Mouse (Mus musculus) right cerebral cortex, postnatal 36 days (tissue): ENCODE data around the gene Lipt2.

Source experiments
- DNase-seq, 2 experiments: peaks; one replicate each; pipeline ENCODE4 v3.0.0; 2022; ENCODE audit warnings: low spot score in 2 of 2, mixed read lengths in 1 of 2

Gene Lipt2

DNA sequence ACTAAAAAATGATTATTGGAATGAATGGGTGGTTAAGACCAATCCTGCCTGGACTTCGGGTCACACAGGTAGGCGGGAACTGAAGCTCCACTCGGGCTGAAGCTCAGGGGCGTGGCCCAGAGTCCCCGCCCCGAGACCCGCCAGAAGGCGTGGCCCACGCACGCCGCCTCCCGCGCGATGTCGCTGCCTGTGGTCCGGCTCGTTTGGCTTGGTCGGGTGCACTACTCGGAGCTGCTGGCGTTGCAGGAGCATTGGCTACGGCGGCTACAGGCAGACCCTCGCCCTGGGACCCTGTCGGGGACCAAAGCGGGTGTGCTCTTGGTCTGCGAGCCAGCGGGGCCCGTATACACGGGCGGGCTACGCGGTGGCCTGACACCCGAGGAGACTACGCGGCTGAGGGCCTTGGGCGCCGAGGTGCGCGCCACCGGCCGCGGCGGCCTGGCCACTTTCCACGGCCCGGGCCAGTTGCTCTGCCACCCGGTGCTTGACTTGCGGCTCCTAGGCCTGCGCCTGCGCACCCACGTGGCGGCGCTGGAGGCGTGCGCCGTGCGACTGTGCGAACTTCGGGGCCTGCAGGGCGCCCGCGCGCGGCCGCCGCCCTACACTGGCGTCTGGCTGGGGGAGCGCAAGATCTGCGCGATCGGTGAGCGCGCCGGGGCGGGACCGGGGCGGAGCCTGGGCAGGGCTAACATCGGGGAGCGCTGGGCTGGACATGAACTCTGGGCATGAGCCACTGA is at the start of gene Lipt2:
Lipt2 (plus strand) TSS at position 173 of the 737 bp plus-strand sequence.
- DNase-seq, result peak; percentile 86 to 89

GRCm38 (mm10) chr7:100111506-100111905 is 47.6 kb upstream of the Lipt2 start:
- DNase-seq, result no peak

DNA sequence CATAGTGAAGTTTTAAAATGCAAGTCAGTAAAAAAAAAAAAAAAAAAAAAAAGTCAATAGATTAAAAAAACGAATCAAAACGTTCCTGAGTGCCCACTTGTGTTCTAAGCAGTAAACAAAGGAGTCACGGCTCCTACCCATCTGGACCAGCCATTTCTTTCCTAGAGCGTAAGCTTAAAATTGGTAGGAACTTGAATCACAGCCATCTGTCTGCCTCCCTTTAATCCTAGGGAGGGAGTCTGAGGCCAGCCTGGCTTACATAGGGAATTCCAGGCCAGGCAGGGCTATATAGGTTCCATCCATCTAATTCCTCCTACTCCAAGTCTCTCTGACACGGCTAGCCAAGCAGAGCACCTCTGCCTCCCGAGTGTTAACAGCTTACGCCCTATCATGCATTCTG is 45.3 kb upstream of the Lipt2 start:
- DNase-seq, result no peak

- DNase-seq, result no peak
Measured at GRCm38 (mm10) chr7:100114279-100114678, 44.8 kb upstream of the Lipt2 start.

GRCm38 (mm10) chr7:100120791-100121261 is 38.3 kb upstream of the Lipt2 start:
- peak in 1 of 2 experiments; percentile 30 for DNase-seq

DNA sequence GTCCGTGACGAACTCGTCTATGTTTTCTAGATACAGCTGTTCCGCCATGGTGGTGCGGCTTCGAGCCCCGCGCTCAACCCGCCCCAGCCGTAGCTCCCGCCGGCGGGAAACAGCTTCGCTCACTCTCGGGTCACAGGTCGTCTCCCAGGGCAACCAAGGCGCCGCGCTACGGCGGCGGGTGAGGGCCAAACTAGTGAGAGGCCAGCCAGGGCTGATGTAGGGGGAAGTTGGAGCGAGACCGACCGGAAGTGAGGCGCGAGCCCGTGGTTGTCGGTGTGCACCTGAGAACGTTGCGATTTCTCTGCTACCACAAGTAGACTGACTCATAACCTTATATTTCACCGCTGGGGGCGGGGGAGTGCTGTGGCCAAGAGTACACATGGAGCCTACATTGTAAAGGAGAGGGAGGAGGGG is 37.7 kb upstream of the Lipt2 start, which contains the start of gene Pold3:
Pold3 (minus strand) TSS at position 190 of the 414 bp plus-strand sequence.
- DNase-seq, result peak; percentile 97 to 98

DNA sequence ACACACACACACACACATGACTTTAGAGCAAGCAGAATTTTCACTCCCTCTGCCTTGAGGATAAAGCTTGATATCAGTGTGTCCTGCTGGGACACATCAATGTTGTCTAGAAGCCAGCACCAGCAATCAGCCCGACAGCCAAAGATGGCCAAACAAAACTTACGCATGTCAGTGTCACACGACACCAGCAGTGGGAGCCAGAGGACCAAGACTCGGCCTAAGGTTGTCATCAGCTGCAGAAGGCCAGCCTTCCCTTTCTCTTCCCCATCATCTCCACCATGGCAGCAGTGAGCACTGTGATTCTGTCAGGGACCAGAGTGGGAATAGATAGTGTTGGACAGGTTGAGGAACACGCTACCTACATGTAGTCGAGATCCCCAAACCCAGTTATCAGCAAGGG is 35.6 kb upstream of the Lipt2 start:
- no peak for DNase-seq

DNA sequence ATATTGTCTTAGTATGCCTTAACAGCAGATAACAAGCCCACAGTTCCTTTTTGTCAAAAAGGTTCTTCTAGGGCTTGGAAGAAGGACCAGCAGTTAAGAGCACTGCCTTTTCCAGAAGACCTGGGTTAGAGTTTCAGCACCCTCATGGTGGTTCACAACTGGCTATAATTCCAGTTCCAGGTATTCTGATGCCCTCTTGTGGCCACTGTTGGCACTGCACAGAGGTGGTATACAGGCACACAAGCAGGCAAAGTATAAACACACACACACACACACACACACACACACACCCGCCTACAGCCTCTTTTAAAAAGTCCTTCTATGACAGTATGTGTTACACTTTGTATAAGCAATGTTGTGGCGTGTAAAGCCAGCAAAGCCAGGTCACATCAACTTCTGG is 34.9 kb upstream of the Lipt2 start:
- no peak for DNase-seq

- DNase-seq, result no peak
Measured at GRCm38 (mm10) chr7:100125166-100125565, 33.9 kb upstream of the Lipt2 start.

DNA sequence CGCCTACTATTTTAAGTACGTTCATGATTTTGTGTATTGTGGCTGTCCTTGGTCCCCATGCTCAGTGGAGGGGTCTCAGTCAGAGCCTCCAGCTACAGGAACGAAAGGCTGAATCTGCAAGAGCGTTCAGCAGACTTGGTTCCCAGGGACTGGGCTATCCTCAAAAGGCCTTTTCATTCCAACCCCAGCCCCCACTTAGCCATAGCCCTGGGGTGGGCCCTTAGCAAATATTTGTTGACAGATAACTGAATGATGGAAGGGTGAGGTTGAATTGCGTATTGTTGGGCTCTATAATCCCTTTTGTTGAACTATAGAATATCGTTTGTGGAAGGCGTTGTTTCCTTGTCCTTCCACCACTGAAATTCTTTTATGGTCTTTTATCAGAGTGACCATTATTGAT is 32.6 kb upstream of the Lipt2 start:
- DNase-seq, result no peak

GRCm38 (mm10) chr7:100128262-100129041 is 30.6 kb upstream of the Lipt2 start:
- DNase-seq, result no peak

DNA sequence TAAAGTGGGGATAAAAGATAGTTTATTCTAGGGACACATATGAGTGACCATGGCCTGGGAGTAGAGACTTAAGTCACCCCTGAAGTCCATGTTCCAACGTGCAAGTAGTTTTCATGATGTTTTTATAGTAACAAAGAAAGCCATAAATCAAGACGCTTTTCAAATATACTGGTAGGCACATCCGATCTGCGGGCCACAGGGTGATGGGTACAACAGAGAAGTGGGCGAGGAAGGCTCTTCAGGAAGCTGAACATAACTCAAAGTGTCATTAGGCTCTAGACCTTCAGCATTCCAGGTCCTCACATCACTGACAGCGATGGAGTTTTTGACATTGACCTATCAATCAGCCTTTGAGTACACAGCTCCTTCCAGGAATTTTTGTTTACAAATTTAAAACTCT is 28.5 kb upstream of the Lipt2 start:
- no peak for DNase-seq

- no peak for DNase-seq
Measured at GRCm38 (mm10) chr7:100132379-100132778, 26.7 kb upstream of the Lipt2 start.

- DNase-seq, result no peak
Measured at GRCm38 (mm10) chr7:100137038-100137437, 22.0 kb upstream of the Lipt2 start.

GRCm38 (mm10) chr7:100138075-100138474 is 21.0 kb upstream of the Lipt2 start:
- DNase-seq, result no peak

DNA sequence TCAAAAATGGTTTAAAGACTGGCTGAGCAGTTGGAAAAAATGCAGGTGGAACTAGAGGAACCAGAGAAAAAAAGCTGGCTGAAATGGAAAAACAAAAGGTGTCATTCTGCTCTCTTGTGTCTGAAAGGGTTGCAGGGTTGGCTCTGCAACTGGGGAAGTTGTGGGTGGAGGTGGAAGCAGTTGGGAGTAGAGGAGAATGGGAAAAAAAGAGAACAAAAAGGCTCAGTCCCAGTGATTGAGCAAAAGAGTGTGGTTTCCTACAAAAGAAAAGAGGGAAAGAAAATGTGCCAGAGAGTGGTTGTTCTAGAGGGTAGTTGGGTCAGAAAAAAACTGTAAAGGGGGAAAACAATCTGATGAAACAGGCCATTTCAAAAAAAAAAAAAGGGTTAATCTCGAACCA is 18.5 kb upstream of the Lipt2 start:
- no peak for DNase-seq

DNA sequence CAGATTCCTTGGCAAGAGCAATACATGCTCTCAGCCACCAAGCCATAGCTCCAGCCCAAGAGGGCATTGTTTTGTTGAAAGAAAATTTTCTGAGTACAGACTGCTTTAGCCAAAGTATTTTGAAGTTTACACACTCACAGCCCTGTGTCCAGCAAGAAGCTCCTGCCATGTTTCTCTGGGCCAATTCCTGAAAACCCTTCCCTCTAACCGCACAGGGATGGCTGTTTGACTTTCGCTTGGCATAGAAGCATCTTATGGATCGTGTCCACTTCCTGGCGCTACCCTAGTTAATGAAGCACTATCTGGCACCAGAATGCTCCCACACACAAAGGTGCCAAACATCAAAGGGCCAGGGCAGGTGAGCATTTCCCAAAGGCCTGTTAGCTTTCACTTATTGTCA is 10.5 kb upstream of the Lipt2 start:
- DNase-seq, result no peak

DNA sequence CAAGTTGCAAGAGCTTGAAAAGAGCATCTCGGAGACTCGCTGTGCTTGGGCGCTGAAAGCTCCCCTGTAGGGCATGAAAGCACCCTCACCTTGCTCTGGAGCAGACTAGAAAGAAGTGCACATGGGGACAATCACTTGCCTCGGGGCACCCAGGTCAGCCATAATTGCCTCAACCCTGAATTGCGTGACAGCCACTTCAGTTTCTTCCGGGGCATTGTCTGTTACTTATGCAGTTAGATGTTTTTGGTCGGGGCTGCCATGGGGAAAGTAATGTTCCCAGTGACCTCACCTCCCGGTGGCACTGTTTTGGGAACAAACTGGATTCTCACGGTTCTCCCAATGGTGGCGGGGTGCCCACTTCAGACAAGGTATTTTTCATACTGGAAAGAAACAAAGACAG is 9.0 kb upstream of the Lipt2 start:
- no peak for DNase-seq

DNA sequence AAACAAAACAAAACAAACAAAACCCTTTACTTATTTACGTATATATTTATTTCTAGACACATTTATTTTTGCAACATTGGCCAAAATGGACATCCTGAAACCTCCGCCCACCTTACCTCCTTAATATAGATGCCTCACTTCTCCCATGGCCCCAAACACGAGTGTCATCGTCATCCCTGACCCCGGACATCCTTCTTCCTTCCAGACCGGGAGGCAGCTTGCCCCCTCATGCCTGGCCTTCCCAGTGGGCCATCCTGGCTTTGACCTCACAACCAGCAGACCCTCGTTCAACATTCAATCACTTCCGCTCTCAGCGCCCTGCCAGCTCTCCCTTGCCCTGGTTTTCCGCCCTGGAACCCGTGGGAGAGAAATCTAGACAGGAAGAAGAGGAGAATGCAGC is 8.5 kb upstream of the Lipt2 start:
- no peak for DNase-seq

DNA sequence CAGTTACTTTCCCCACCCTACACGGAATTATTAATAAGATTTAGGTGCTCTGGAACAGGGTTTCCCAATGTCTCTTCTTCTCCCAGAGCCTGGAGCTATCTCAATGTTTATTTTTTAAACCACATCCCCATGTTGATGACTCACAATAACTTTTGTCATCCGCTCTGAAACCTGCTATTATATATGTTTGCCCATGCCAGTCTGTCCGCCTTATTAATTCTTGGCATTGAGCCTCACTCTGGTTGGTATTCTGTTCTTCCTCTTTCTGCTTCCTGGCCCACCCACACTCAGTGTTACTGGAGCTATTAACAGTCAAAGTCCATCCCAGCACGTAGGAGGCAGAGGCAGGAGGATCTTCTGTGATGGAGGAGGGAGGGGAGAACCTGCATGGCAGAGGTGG is 1.4 kb upstream of the Lipt2 start:
- DNase-seq, result no peak

GRCm38 (mm10) chr7:100160006-100160405 is 929 bp downstream of the Lipt2 start:
- no peak for DNase-seq

DNA sequence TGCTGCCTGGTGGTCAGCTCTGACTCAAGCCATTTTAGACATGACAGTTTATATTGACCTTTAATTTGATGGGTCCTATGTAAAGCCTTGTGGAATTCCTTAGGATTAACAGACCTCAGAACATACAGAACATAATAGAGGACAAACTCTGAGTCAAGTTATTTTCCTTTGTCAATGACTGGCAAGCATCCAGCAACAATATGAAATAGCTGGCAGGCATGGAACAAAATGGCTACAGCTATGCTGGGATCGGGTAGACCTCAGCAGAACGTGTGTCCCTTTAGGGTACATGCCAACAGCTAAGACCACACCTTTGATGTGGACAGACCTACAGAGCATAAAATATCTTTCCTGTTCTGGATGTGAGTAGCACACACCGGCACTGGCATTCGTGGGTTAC is 4.4 kb downstream of the Lipt2 start:
- no peak for DNase-seq

DNA sequence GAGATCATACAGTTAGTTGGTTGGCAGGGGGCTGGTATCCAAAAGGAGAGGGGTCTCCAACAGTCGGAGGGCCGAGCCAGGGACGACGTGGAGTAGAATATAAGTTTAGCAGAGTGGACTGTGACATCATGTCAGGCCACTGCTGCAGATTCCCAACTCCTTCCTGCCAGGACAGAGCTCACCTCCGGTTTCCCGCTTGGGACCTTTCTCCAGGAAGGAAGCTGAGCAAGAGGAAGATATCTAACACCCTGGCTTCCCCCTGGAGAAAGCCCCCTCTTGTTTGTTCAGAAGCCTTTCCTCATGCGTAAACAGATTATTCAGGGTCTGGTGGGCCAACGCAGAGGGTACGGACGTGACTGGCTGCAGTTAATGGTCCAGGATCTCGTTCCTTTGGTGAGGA is 9.6 kb downstream of the Lipt2 start:
- DNase-seq, result no peak
